9 mouse cellular contexts compared by ENCODE assay signal in genomic region chr3:88551586-88551985, GRCm38 (mm10). TPM values are rescaled to one million over a fixed set of nuclear protein-coding genes. Genes with fewer than 3 reads are reported as not detected.
DNase-seq lines count a peak whose midpoint lies in the region; ATAC-seq and TF ChIP-seq lines count a peak whose summit lies in the region.
"Had no signal": no experiment of that assay in that cellular context is flagged by ENCODE, and none has a peak within 500 bp of the region (broad histone marks: within the 10 kb centered on the region; RNA-seq: fewer than 3 reads in every experiment).

No protein-coding gene starts in this region.

- H3K27ac ChIP-seq in kidney, adult 2 months (ENCODE audit: insufficient read depth, low read depth, low read length) = peak overlapping the region; percentile 17; the same call in 1 of the 2 replicates
- no peak overlapping the region for H3K27ac ChIP-seq in embryonic facial prominence, embryonic 15.5 days (replicated peaks)
- H3K27ac ChIP-seq in midbrain, postnatal 0 days (ENCODE audit: low read depth, low read length) = no peak overlapping the region
- no peak overlapping the region for H3K27ac ChIP-seq in thymus, adult 2 months (ENCODE audit: control insufficient read depth, insufficient read depth, low read length)

- 0 out of 2 replicates have a peak overlapping the region, but pooled peaks have one; percentile 63 for H3K9ac ChIP-seq in embryonic facial prominence, embryonic 15.5 days
- H3K9ac ChIP-seq in midbrain, postnatal 0 days (replicated peaks; ENCODE audit: low read length, poor library complexity, severe bottlenecking) = no peak overlapping the region

- ATAC-seq in embryonic facial prominence, embryonic 15.5 days (ENCODE audit: insufficient number of reproducible peaks, low FRiP score, low TSS enrichment, low read depth) = no peak
- no peak for ATAC-seq in midbrain, postnatal 0 days (ENCODE audit: low FRiP score)

- 54% methylated on average over 4 of the region's 4 CpGs for WGBS in kidney, adult 2 months
- WGBS in embryonic facial prominence, embryonic 15.5 days = 85% methylated on average over 4 of the region's 4 CpGs
- 87% methylated on average over 4 of the region's 4 CpGs for WGBS in midbrain, postnatal 0 days
- 97% methylated on average over 4 of the region's 4 CpGs for WGBS in thymus, adult 2 months

- peaks cover 2% of the 10 kb centered on the region for H3K36me3 ChIP-seq in kidney, adult 2 months (ENCODE audit: control insufficient read depth, insufficient read depth, low read length)
- peaks cover 12% of the 10 kb centered on the region for H3K36me3 ChIP-seq in embryonic facial prominence, embryonic 15.5 days
- H3K36me3 ChIP-seq in midbrain, postnatal 0 days (ENCODE audit: insufficient read depth, low read length) = peaks cover 9% of the 10 kb centered on the region; the same call in 1 of the 2 replicates
- no peaks in the 10 kb centered on the region for H3K36me3 ChIP-seq in thymus, adult 2 months (ENCODE audit: control insufficient read depth, insufficient read depth, low read length)

- no peaks in the 10 kb centered on the region for H3K9me3 ChIP-seq in embryonic facial prominence, embryonic 15.5 days (replicated peaks)
- H3K9me3 ChIP-seq in midbrain, postnatal 0 days (ENCODE audit: low read length) = no peaks in the 10 kb centered on the region

- no peaks in the 10 kb centered on the region for H3K27me3 ChIP-seq in kidney, adult 2 months (replicated peaks; ENCODE audit: control insufficient read depth, insufficient read depth, low read length)
- H3K27me3 ChIP-seq in embryonic facial prominence, embryonic 15.5 days = no peaks in the 10 kb centered on the region
- no peaks in the 10 kb centered on the region for H3K27me3 ChIP-seq in midbrain, postnatal 0 days (ENCODE audit: insufficient read depth, low read length)
- no peaks in the 10 kb centered on the region for H3K27me3 ChIP-seq in thymus, adult 2 months (ENCODE audit: control insufficient read depth, insufficient read depth, low read length)

- no peak for TF ChIP-seq CTCF in kidney, adult 2 months (conservative IDR thresholded peaks at IDR 0.05; ENCODE audit: insufficient read depth, insufficient read length, low read depth, low read length)
- TF ChIP-seq CTCF in midbrain, postnatal 0 days (IDR thresholded peaks at IDR 0.05) = no peak
- no peak for TF ChIP-seq CTCF in thymus, adult 2 months (IDR thresholded peaks at IDR 0.05; ENCODE audit: borderline replicate concordance, control insufficient read depth, extremely low read depth, insufficient read depth, low read length, poor library complexity)

- no peak for TF ChIP-seq POLR2A in kidney, adult 2 months (IDR thresholded peaks at IDR 0.05; ENCODE audit: low read depth, low read length)
- no peak for TF ChIP-seq POLR2A in thymus, adult 2 months (IDR thresholded peaks at IDR 0.05; ENCODE audit: control insufficient read depth, extremely low read depth, insufficient read depth, low read length, poor library complexity)

- peaks cover 13% of the 10 kb centered on the region; the same call in 1 of the 2 replicates for H3K4me1 ChIP-seq in kidney, adult 2 months (ENCODE audit: control insufficient read depth, insufficient read depth, low read length)
- H3K4me1 ChIP-seq in embryonic facial prominence, embryonic 15.5 days = peaks cover 37% of the 10 kb centered on the region
- H3K4me1 ChIP-seq in midbrain, postnatal 0 days (ENCODE audit: insufficient read depth, low read length) = no peaks in the 10 kb centered on the region
- peaks cover 12% of the 10 kb centered on the region for H3K4me1 ChIP-seq in thymus, adult 2 months (replicated peaks; ENCODE audit: control insufficient read depth, insufficient read depth, low read length)

- peak overlapping the region; percentile 79 for H3K4me2 ChIP-seq in embryonic facial prominence, embryonic 15.5 days (replicated peaks)
- peak overlapping the region; percentile 70 for H3K4me2 ChIP-seq in midbrain, postnatal 0 days (ENCODE audit: low read depth, low read length, poor library complexity, severe bottlenecking)

- DNase-seq in kidney, adult 2 months = peak; percentile 51
- no peak for DNase-seq in kidney, postnatal 4 days
- DNase-seq in kidney, postnatal 10 days = peak; percentile 25
- no peak for DNase-seq in midbrain, postnatal 0 days (ENCODE audit: low spot score)
- DNase-seq in right cerebral cortex, postnatal 36 days (ENCODE audit: low spot score in 2 of 2) = no peak
- DNase-seq in adrenal gland, postnatal 4 days (ENCODE audit: low spot score in 2 of 2) = no peak
- no peak for DNase-seq in thymus, adult 2 months
- DNase-seq: lung, postnatal 10 days had no signal

- H3K4me3 ChIP-seq in kidney, adult 2 months (ENCODE audit: insufficient read depth, low read depth, low read length) = no peak overlapping the region
- H3K4me3 ChIP-seq in embryonic facial prominence, embryonic 15.5 days (replicated peaks) = peak overlapping the region; percentile 76
- H3K4me3 ChIP-seq in midbrain, postnatal 0 days (ENCODE audit: low read depth, low read length) = no peak overlapping the region
- no peak overlapping the region for H3K4me3 ChIP-seq in thymus, adult 2 months (ENCODE audit: control insufficient read depth, insufficient read depth, low read length)

RNA-seq across cellular contexts. Expression of gene Lamtor2, which starts 1.3 kb away (rescaled TPM):
- polyA plus RNA-seq in kidney, adult 2 months (2012; rRNA removed) = 247 and 277 TPM in 2 replicates
- polyA plus RNA-seq in embryonic facial prominence, embryonic 15.5 days (2015; fragmentation: Nextera tagmentation; extraction: Ambion mirVana) = 183 and 199 TPM in 2 replicates
- total RNA-seq in midbrain, postnatal 0 days (2014; rRNA removed) = 46.7 and 66.0 TPM in 2 replicates
- 187 and 205 TPM in 2 replicates for polyA plus RNA-seq in midbrain, postnatal 0 days (2015; fragmentation: Nextera tagmentation; extraction: Ambion mirVana)
- 100 to 1,000 TPM; 108 to 113 TPM for total RNA-seq in adrenal gland, postnatal 4 days (2021)
- 128 and 141 TPM in 2 replicates for polyA plus RNA-seq in thymus, adult 2 months (2012; rRNA removed)

RNA-seq across cellular contexts. Expression of gene Ubqln4, which starts 2.0 kb away (rescaled TPM):
- polyA plus RNA-seq in kidney, adult 2 months (2012; rRNA removed) = 59.9 and 63.5 TPM in 2 replicates
- polyA plus RNA-seq in embryonic facial prominence, embryonic 15.5 days (2015; fragmentation: Nextera tagmentation; extraction: Ambion mirVana) = 44.4 and 47.6 TPM in 2 replicates
- 103 and 120 TPM in 2 replicates for total RNA-seq in midbrain, postnatal 0 days (2014; rRNA removed)
- 29.7 and 30.4 TPM in 2 replicates for polyA plus RNA-seq in midbrain, postnatal 0 days (2015; fragmentation: Nextera tagmentation; extraction: Ambion mirVana)
- total RNA-seq in adrenal gland, postnatal 4 days (2021) = 10 to 100 TPM; 52.6 to 62.6 TPM
- polyA plus RNA-seq in thymus, adult 2 months (2012; rRNA removed) = 80.5 and 82.1 TPM in 2 replicates

RNA-seq across cellular contexts. Expression of gene Rab25, which starts 3.5 kb away (rescaled TPM):
- 50.1 and 50.9 TPM in 2 replicates for polyA plus RNA-seq in kidney, adult 2 months (2012; rRNA removed)
- polyA plus RNA-seq in embryonic facial prominence, embryonic 15.5 days (2015; fragmentation: Nextera tagmentation; extraction: Ambion mirVana) = 96.3 and 107 TPM in 2 replicates
- 0.60 TPM in 1 of 2 replicates, not detected in the other for total RNA-seq in midbrain, postnatal 0 days (2014; rRNA removed)
- polyA plus RNA-seq in midbrain, postnatal 0 days (2015; fragmentation: Nextera tagmentation; extraction: Ambion mirVana) = 0.46 TPM in 1 of 2 replicates, not detected in the other
- total RNA-seq in adrenal gland, postnatal 4 days (2021) = 1 to 10 TPM in 1 of 2 experiments, under 1 TPM in 1; 0.54 to 3.9 TPM
- 6.3 and 9.3 TPM in 2 replicates for polyA plus RNA-seq in thymus, adult 2 months (2012; rRNA removed)

RNA-seq across cellular contexts. Expression of gene Mex3a, which starts 19.4 kb away (rescaled TPM):
- 0.61 and 0.63 TPM in 2 replicates for polyA plus RNA-seq in kidney, adult 2 months (2012; rRNA removed)
- polyA plus RNA-seq in embryonic facial prominence, embryonic 15.5 days (2015; fragmentation: Nextera tagmentation; extraction: Ambion mirVana) = 22.5 and 22.8 TPM in 2 replicates
- 56.9 and 58.2 TPM in 2 replicates for total RNA-seq in midbrain, postnatal 0 days (2014; rRNA removed)
- polyA plus RNA-seq in midbrain, postnatal 0 days (2015; fragmentation: Nextera tagmentation; extraction: Ambion mirVana) = 15.4 and 16.1 TPM in 2 replicates
- total RNA-seq in adrenal gland, postnatal 4 days (2021) = 10 to 100 TPM; 11.2 to 16.1 TPM
- 22.0 and 24.2 TPM in 2 replicates for polyA plus RNA-seq in thymus, adult 2 months (2012; rRNA removed)

RNA-seq across cellular contexts. Expression of gene Ssr2, which starts 24.1 kb away (rescaled TPM):
- 180 and 193 TPM in 2 replicates for polyA plus RNA-seq in kidney, adult 2 months (2012; rRNA removed)
- polyA plus RNA-seq in embryonic facial prominence, embryonic 15.5 days (2015; fragmentation: Nextera tagmentation; extraction: Ambion mirVana) = 339 and 341 TPM in 2 replicates
- 236 and 250 TPM in 2 replicates for total RNA-seq in midbrain, postnatal 0 days (2014; rRNA removed)
- polyA plus RNA-seq in midbrain, postnatal 0 days (2015; fragmentation: Nextera tagmentation; extraction: Ambion mirVana) = 196 and 210 TPM in 2 replicates
- 100 to 1,000 TPM; 240 to 260 TPM for total RNA-seq in adrenal gland, postnatal 4 days (2021)
- 196 and 206 TPM in 2 replicates for polyA plus RNA-seq in thymus, adult 2 months (2012; rRNA removed)

Comparison
In these comparisons a context has a peak if more than half of its experiments do, and no peak if none do; other contexts are left out.
1. DNase-seq: peak in kidney, adult 2 months (single experiment) and kidney, postnatal 10 days (single experiment); none in kidney, postnatal 4 days (0 of 2), midbrain, postnatal 0 days (single experiment), right cerebral cortex, postnatal 36 days (0 of 2), adrenal gland, postnatal 4 days (0 of 2) and thymus, adult 2 months (single experiment).